Comparison of ENCODE assay signal across 8 mouse cellular contexts in the genomic region with DNA sequence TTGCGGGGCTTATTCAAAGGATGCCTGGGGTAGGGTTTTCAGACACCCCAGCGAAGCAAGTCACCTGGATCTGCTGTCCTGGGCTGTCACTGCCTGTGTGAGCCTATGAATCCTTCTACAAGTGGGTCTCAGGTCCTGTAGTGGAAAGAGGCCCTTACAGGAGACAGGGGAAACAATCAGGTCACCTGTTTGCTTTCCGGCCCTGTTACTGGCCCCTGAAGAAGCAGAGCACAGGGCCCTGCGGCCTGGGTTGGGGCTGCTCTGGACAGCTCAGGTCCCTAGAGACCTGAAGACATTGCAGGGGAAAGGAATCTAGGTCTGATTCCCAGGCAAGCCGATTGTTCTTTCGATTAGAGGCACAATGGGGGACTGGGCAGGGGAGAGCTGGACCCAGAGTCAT. TPM values are rescaled to one million over a fixed set of nuclear protein-coding genes. Genes with fewer than 3 reads are reported as not detected.
DNase-seq lines count a peak whose midpoint lies in the region; ATAC-seq lines count a peak whose summit lies in the region.

No protein-coding gene starts in this region.

- H3K9me3 ChIP-seq in kidney, embryonic 15.5 days (replicated peaks) = no peaks in the 10 kb centered on the region
- no peaks in the 10 kb centered on the region for H3K9me3 ChIP-seq in embryonic facial prominence, embryonic 14.5 days (ENCODE audit: control insufficient read depth, low read length)
- H3K9me3 ChIP-seq in intestine, embryonic 15.5 days = no peaks in the 10 kb centered on the region
- H3K9me3 ChIP-seq in neural tube, embryonic 15.5 days (replicated peaks) = no peaks in the 10 kb centered on the region

- DNase-seq in kidney, postnatal 4 days = no peak
- DNase-seq in embryonic facial prominence, embryonic 14.5 days (ENCODE audit: low spot score) = no peak
- no peak for DNase-seq in left cerebral cortex, postnatal 4 days
- DNase-seq in thymus, postnatal 14 days = no peak
- no peak for DNase-seq in frontal cortex, postnatal 10 days (ENCODE audit: low spot score in 2 of 2)

- peak overlapping the region; percentile 94; the same call in 1 of the 2 replicates for H3K27ac ChIP-seq in kidney, embryonic 15.5 days
- peak overlapping the region; percentile 73; the same call in 1 of the 2 replicates for H3K27ac ChIP-seq in embryonic facial prominence, embryonic 14.5 days (replicated peaks; ENCODE audit: low read depth, low read length)
- peak overlapping the region; percentile 91 for H3K27ac ChIP-seq in intestine, embryonic 15.5 days
- no peak overlapping the region for H3K27ac ChIP-seq in neural tube, embryonic 15.5 days (replicated peaks)

- H3K4me3 ChIP-seq in kidney, embryonic 15.5 days (replicated peaks) = peak overlapping the region; percentile 67
- peak overlapping the region; percentile 67; the same call in 1 of the 2 replicates for H3K4me3 ChIP-seq in embryonic facial prominence, embryonic 14.5 days (ENCODE audit: low read depth, low read length)
- peak overlapping the region; percentile 74; the same call in 1 of the 2 replicates for H3K4me3 ChIP-seq in intestine, embryonic 15.5 days (replicated peaks)
- peak overlapping the region; percentile 63 for H3K4me3 ChIP-seq in neural tube, embryonic 15.5 days (replicated peaks)

- intact Hi-C loops in left cerebral cortex, postnatal 4 days (cut with DNase I) = no loop called here

- ATAC-seq in kidney, embryonic 15.5 days (replicated peaks; ENCODE audit: low FRiP score) = no peak
- no peak for ATAC-seq in embryonic facial prominence, embryonic 14.5 days (ENCODE audit: low read depth)
- ATAC-seq in intestine, embryonic 15.5 days = peak; percentile 17; the same call in 1 of the 2 replicates
- ATAC-seq in neural tube, embryonic 15.5 days (ENCODE audit: low FRiP score) = 0 out of 2 replicates have a peak, but pooled peaks have one; percentile 30

- H3K27me3 ChIP-seq in kidney, embryonic 15.5 days = no peaks in the 10 kb centered on the region
- no peaks in the 10 kb centered on the region for H3K27me3 ChIP-seq in embryonic facial prominence, embryonic 14.5 days (replicated peaks; ENCODE audit: control insufficient read depth, insufficient read depth, low read length)
- H3K27me3 ChIP-seq in intestine, embryonic 15.5 days (replicated peaks) = no peaks in the 10 kb centered on the region
- H3K27me3 ChIP-seq in neural tube, embryonic 15.5 days (replicated peaks) = peaks cover 4% of the 10 kb centered on the region; the same call in 1 of the 2 replicates

- peak overlapping the region; percentile 94 for H3K4me2 ChIP-seq in kidney, embryonic 15.5 days
- peak overlapping the region; percentile 94 for H3K4me2 ChIP-seq in embryonic facial prominence, embryonic 14.5 days (ENCODE audit: low read depth, low read length)
- peak overlapping the region; percentile 90 for H3K4me2 ChIP-seq in intestine, embryonic 15.5 days (replicated peaks)
- peak overlapping the region; percentile 96 for H3K4me2 ChIP-seq in neural tube, embryonic 15.5 days

- peaks cover 64% of the 10 kb centered on the region for H3K4me1 ChIP-seq in kidney, embryonic 15.5 days
- H3K4me1 ChIP-seq in embryonic facial prominence, embryonic 14.5 days (ENCODE audit: control insufficient read depth, insufficient read depth, low read length) = peaks cover 8% of the 10 kb centered on the region; the same call in 1 of the 2 replicates
- H3K4me1 ChIP-seq in intestine, embryonic 15.5 days (replicated peaks) = peaks cover 50% of the 10 kb centered on the region
- H3K4me1 ChIP-seq in neural tube, embryonic 15.5 days = peaks cover 28% of the 10 kb centered on the region

- no peak overlapping the region for H3K9ac ChIP-seq in kidney, embryonic 15.5 days
- H3K9ac ChIP-seq in embryonic facial prominence, embryonic 14.5 days (ENCODE audit: low read depth, low read length) = no peak overlapping the region
- H3K9ac ChIP-seq in intestine, embryonic 15.5 days = peak overlapping the region; percentile 84; the same call in 1 of the 2 replicates
- no peak overlapping the region for H3K9ac ChIP-seq in neural tube, embryonic 15.5 days (replicated peaks)

- 34% methylated on average over 6 of the region's 6 CpGs for WGBS in kidney, embryonic 15.5 days
- WGBS in embryonic facial prominence, embryonic 14.5 days = 28% methylated on average over 6 of the region's 6 CpGs
- WGBS in intestine, embryonic 15.5 days = 41% methylated on average over 6 of the region's 6 CpGs
- WGBS in neural tube, embryonic 15.5 days = 20% methylated on average over 6 of the region's 6 CpGs

- peaks cover 2% of the 10 kb centered on the region for H3K36me3 ChIP-seq in kidney, embryonic 15.5 days
- H3K36me3 ChIP-seq in embryonic facial prominence, embryonic 14.5 days (ENCODE audit: control insufficient read depth, insufficient read depth, low read length) = 0 out of 2 replicates have a peak, but pooled peaks cover under 1% of the 10 kb centered on the region
- no peaks in the 10 kb centered on the region for H3K36me3 ChIP-seq in intestine, embryonic 15.5 days
- no peaks in the 10 kb centered on the region for H3K36me3 ChIP-seq in neural tube, embryonic 15.5 days

RNA-seq across cellular contexts. Expression of gene Fblim1, which starts 5.5 kb away (rescaled TPM):
- 71.4 and 81.3 TPM in 2 replicates for polyA plus RNA-seq in kidney, embryonic 15.5 days (2015; fragmentation: Nextera tagmentation; extraction: Ambion mirVana)
- 22.8 and 27.7 TPM in 2 replicates for polyA plus RNA-seq in embryonic facial prominence, embryonic 14.5 days (2014; fragmentation: Nextera tagmentation; extraction: Ambion mirVana)
- 63.9 and 68.9 TPM in 2 replicates for polyA plus RNA-seq in intestine, embryonic 15.5 days (2015; fragmentation: Nextera tagmentation; extraction: Ambion mirVana)
- polyA plus RNA-seq in neural tube, embryonic 15.5 days (2015; fragmentation: Nextera tagmentation; extraction: Ambion mirVana) = 31.0 and 32.2 TPM in 2 replicates
- total RNA-seq in left cerebral cortex, postnatal 4 days (2021) = 10 to 100 TPM; 19.8 to 23.8 TPM

RNA-seq across cellular contexts. Expression of gene Tmem82, which starts 18.1 kb away (rescaled TPM):
- 2.7 and 3.1 TPM in 2 replicates for polyA plus RNA-seq in kidney, embryonic 15.5 days (2015; fragmentation: Nextera tagmentation; extraction: Ambion mirVana)
- polyA plus RNA-seq in embryonic facial prominence, embryonic 14.5 days (2014; fragmentation: Nextera tagmentation; extraction: Ambion mirVana) = 0.17 and 0.41 TPM in 2 replicates
- 18.5 and 21.0 TPM in 2 replicates for polyA plus RNA-seq in intestine, embryonic 15.5 days (2015; fragmentation: Nextera tagmentation; extraction: Ambion mirVana)
- polyA plus RNA-seq in neural tube, embryonic 15.5 days (2015; fragmentation: Nextera tagmentation; extraction: Ambion mirVana) = 0.18 and 0.88 TPM in 2 replicates
- under 1 TPM; 0.38 to 0.46 TPM for total RNA-seq in left cerebral cortex, postnatal 4 days (2021)

RNA-seq across cellular contexts. Expression of gene Slc25a34, which starts 23.3 kb away (rescaled TPM):
- 0.27 and 0.49 TPM in 2 replicates for polyA plus RNA-seq in kidney, embryonic 15.5 days (2015; fragmentation: Nextera tagmentation; extraction: Ambion mirVana)
- polyA plus RNA-seq in embryonic facial prominence, embryonic 14.5 days (2014; fragmentation: Nextera tagmentation; extraction: Ambion mirVana) = 0.08 TPM in 1 of 2 replicates, not detected in the other
- 3.3 and 4.3 TPM in 2 replicates for polyA plus RNA-seq in intestine, embryonic 15.5 days (2015; fragmentation: Nextera tagmentation; extraction: Ambion mirVana)
- 0.10 and 0.28 TPM in 2 replicates for polyA plus RNA-seq in neural tube, embryonic 15.5 days (2015; fragmentation: Nextera tagmentation; extraction: Ambion mirVana)
- total RNA-seq in left cerebral cortex, postnatal 4 days (2021) = 1 to 10 TPM; 1.1 to 1.7 TPM

Comparison
In these comparisons a context has a peak if more than half of its experiments do, and no peak if none do; other contexts are left out.
1. ATAC-seq: peak in intestine, embryonic 15.5 days (single experiment) and neural tube, embryonic 15.5 days (single experiment); none in kidney, embryonic 15.5 days (single experiment) and embryonic facial prominence, embryonic 14.5 days (single experiment).
2. Peak in every context shown above with its lines, with median percentiles within 50 percentile points of each other: H3K4me2 ChIP-seq and H3K4me3 ChIP-seq.